8 mouse cellular contexts compared by ENCODE assay signal in the genomic region with DNA sequence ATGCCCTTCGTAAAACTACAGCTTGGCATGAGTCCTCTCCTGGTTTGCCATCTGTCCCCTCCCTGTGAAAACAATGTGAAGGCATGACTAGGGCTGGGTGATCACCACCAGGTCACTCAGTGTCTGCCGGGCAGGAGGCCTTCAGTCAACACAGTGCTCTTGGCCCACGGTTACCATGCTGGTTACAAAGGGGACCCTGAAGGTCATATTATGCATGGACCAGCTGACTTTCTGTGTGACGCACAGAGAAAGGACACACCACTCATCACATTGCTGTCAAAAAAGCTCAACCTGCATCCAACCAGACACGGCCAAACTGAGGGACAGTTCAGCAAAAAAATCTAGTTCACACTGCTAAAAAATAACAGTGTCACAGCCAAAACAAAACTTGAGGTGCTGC. TPM values are rescaled to one million over a fixed set of nuclear protein-coding genes. Genes with fewer than 3 reads are reported as not detected.
DNase-seq lines count a peak whose midpoint lies in the region; ATAC-seq and TF ChIP-seq lines count a peak whose summit lies in the region.

A gene (minus strand): TSS at position 34 of the 400 bp plus-strand sequence.

- TF ChIP-seq CTCF in testis, adult 2 months (IDR thresholded peaks at IDR 0.05; ENCODE audit: control insufficient read depth, insufficient read depth, insufficient replicate concordance, low read depth, low read length): no peak
- no peak for TF ChIP-seq CTCF in embryonic fibroblast, embryonic 13.5 days (IDR thresholded peaks at IDR 0.05; ENCODE audit: borderline replicate concordance, insufficient read depth, low read length)

- peak within 1 kb of the TSS; percentile 49 for H3K4me2 ChIP-seq in limb, embryonic 11.5 days (ENCODE audit: low read depth, severe bottlenecking)
- H3K4me2 ChIP-seq in neural tube, embryonic 15.5 days: peak within 1 kb of the TSS; percentile 93

- no peak for DNase-seq in testis, postnatal 10 days (ENCODE audit: low spot score)
- DNase-seq in heart, postnatal 10 days: no peak
- DNase-seq in limb, embryonic 11.5 days (ENCODE audit: low spot score): no peak
- no peak for DNase-seq in cerebellum, adult 8-10 months
- no peak for DNase-seq in right cerebral cortex, postnatal 4 days

- no peaks in the 10 kb centered on the region for H3K36me3 ChIP-seq in testis, adult 2 months (ENCODE audit: control insufficient read depth, insufficient read depth, low read length)
- H3K36me3 ChIP-seq in limb, embryonic 11.5 days (ENCODE audit: control insufficient read depth, insufficient read depth, low read length): no peaks in the 10 kb centered on the region
- H3K36me3 ChIP-seq in neural tube, embryonic 15.5 days: peaks cover 13% of the 10 kb centered on the region

- no peaks in the 10 kb centered on the region for H3K27me3 ChIP-seq in testis, adult 2 months (ENCODE audit: control insufficient read depth, insufficient read depth, low read length)
- H3K27me3 ChIP-seq in limb, embryonic 11.5 days (ENCODE audit: control insufficient read depth, insufficient read depth, low read length): no peaks in the 10 kb centered on the region
- no peaks in the 10 kb centered on the region for H3K27me3 ChIP-seq in neural tube, embryonic 15.5 days (replicated peaks)

- intact Hi-C loops in heart, postnatal 10 days (cut with DNase I): no loop called here

- H3K9ac ChIP-seq in limb, embryonic 11.5 days (ENCODE audit: low read length): peak within 1 kb of the TSS; percentile 90
- H3K9ac ChIP-seq in neural tube, embryonic 15.5 days (replicated peaks): peak within 1 kb of the TSS; percentile 95

- peak within 1 kb of the TSS; percentile 70 for H3K27ac ChIP-seq in testis, adult 2 months (ENCODE audit: control insufficient read depth, insufficient read depth, low read depth, low read length)
- H3K27ac ChIP-seq in embryonic fibroblast, embryonic 13.5 days (ENCODE audit: insufficient read depth, low read length): no peak within 1 kb of the TSS
- no peak within 1 kb of the TSS for H3K27ac ChIP-seq in limb, embryonic 11.5 days (replicated peaks; ENCODE audit: low read depth, low read length)
- no peak within 1 kb of the TSS for H3K27ac ChIP-seq in neural tube, embryonic 15.5 days (replicated peaks)

- peak within 1 kb of the TSS; percentile 94 for H3K4me3 ChIP-seq in testis, adult 2 months (ENCODE audit: control insufficient read depth, low read depth, low read length)
- peak within 1 kb of the TSS; percentile 10 for H3K4me3 ChIP-seq in embryonic fibroblast, embryonic 13.5 days (ENCODE audit: insufficient read depth, low read length)
- H3K4me3 ChIP-seq in limb, embryonic 11.5 days (ENCODE audit: low read depth, low read length): peak within 1 kb of the TSS; percentile 85
- H3K4me3 ChIP-seq in neural tube, embryonic 15.5 days (replicated peaks): peak within 1 kb of the TSS; percentile 88

- H3K9me3 ChIP-seq in limb, embryonic 11.5 days (ENCODE audit: control insufficient read depth, low read length): no peaks in the 10 kb centered on the region
- H3K9me3 ChIP-seq in neural tube, embryonic 15.5 days (replicated peaks): no peaks in the 10 kb centered on the region

- no peak for ATAC-seq in limb, embryonic 11.5 days (ENCODE audit: insufficient number of reproducible peaks, low FRiP score, low TSS enrichment, low read depth)
- no peak for ATAC-seq in neural tube, embryonic 15.5 days (ENCODE audit: low FRiP score)

- H3K4me1 ChIP-seq in testis, adult 2 months (ENCODE audit: control insufficient read depth, insufficient read depth, low read length): peaks cover 5% of the 10 kb centered on the region
- peaks cover 6% of the 10 kb centered on the region for H3K4me1 ChIP-seq in embryonic fibroblast, embryonic 13.5 days (ENCODE audit: control insufficient read depth, insufficient read depth, low read length)
- H3K4me1 ChIP-seq in limb, embryonic 11.5 days (ENCODE audit: control insufficient read depth, insufficient read depth, low read length): peaks cover 9% of the 10 kb centered on the region
- H3K4me1 ChIP-seq in neural tube, embryonic 15.5 days: peaks cover 28% of the 10 kb centered on the region

- 83% methylated on average over 5 of the region's 5 CpGs for WGBS in limb, embryonic 11.5 days
- 89% methylated on average over 5 of the region's 5 CpGs for WGBS in neural tube, embryonic 15.5 days

- TF ChIP-seq POLR2A in testis, adult 2 months (IDR thresholded peaks at IDR 0.05; ENCODE audit: control insufficient read depth, low read depth, low read length): no peak
- TF ChIP-seq POLR2A in embryonic fibroblast, embryonic 13.5 days (IDR thresholded peaks at IDR 0.05; ENCODE audit: low read depth, low read length): no peak

RNA-seq across cellular contexts. Expression of the gene that starts here (rescaled TPM):
- polyA plus RNA-seq in testis, adult 2 months (2012; rRNA removed): 107 and 125 TPM in 2 replicates
- 119 and 120 TPM in 2 replicates for polyA plus RNA-seq in embryonic fibroblast, embryonic 13.5 days (2011; ENCODE audit: insufficient read length, low read depth, missing spikeins)
- total RNA-seq in heart, postnatal 10 days (2021): 10 to 100 TPM; 44.3 to 44.7 TPM
- 17.5 and 19.4 TPM in 2 replicates for polyA plus RNA-seq in limb, embryonic 11.5 days (2014; fragmentation: Nextera tagmentation; extraction: Ambion mirVana)
- polyA plus RNA-seq in neural tube, embryonic 15.5 days (2015; fragmentation: Nextera tagmentation; extraction: Ambion mirVana): 7.3 and 8.5 TPM in 2 replicates

Comparison
In these comparisons a context has a peak if more than half of its experiments do, and no peak if none do; other contexts are left out.
1. H3K4me3 ChIP-seq: peak in every context shown above with its lines; median percentile 94 in testis, adult 2 months; 88 in neural tube, embryonic 15.5 days; 85 in limb, embryonic 11.5 days; 10 in embryonic fibroblast, embryonic 13.5 days.